Mouse (Mus musculus) layer of hippocampus, postnatal 25 days (tissue): ENCODE measurements around the gene Acvr1. TPM values are rescaled to one million over a fixed set of nuclear protein-coding genes. Genes with fewer than 3 reads are reported as not detected.

Experiments used
- DNase-seq, 2 experiments: peaks; one replicate each; pipeline ENCODE4 v3.0.0; 2022; ENCODE audit warnings: mixed read lengths in 2 of 2, low spot score in 1 of 2; ENCODE audit errors: extremely low spot score in 1 of 2
- total RNA-seq, 2 experiments: library from RNA; stranded (reverse); gene quantifications; 2 replicates each; pipeline ENCODE4 v1.2.3; 2021

Acvr1 gene
- total RNA-seq, 2 experiments from 2014 or later: 43.1 to 48.2 TPM

DNA sequence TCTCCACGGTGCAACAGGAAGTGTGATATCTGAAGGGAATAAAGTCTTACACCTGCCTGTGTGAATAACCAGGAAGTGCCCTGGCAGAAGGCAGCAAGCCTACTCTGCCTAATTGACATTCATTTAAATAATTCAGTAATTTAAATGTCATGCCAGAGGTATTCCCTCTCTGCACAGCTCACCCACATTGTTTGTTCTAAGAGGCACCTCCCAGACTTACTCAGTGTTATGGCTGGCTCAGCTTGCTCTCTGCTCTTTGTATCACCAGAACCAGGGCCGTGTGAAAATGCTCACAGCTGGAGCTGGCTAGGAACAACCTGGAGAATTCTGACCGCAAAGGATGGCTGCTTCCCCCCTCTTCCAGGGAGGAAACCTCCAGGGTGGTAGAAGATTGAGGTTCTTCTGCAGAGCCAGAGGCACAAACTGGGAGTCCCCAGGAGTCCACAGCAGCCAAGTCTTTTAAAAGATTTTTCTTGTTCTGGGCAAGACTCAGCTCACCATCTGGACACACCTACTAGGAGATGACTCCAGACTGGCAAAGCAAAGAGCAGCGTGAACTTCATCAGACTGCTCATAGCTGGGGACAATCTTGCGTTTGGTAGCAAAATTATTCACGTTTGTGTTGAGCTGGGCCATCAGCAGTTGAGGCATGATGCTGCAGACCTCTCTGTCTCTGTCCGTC, 82.5 kb downstream of the Acvr1 start:
- no peak for DNase-seq

DNA sequence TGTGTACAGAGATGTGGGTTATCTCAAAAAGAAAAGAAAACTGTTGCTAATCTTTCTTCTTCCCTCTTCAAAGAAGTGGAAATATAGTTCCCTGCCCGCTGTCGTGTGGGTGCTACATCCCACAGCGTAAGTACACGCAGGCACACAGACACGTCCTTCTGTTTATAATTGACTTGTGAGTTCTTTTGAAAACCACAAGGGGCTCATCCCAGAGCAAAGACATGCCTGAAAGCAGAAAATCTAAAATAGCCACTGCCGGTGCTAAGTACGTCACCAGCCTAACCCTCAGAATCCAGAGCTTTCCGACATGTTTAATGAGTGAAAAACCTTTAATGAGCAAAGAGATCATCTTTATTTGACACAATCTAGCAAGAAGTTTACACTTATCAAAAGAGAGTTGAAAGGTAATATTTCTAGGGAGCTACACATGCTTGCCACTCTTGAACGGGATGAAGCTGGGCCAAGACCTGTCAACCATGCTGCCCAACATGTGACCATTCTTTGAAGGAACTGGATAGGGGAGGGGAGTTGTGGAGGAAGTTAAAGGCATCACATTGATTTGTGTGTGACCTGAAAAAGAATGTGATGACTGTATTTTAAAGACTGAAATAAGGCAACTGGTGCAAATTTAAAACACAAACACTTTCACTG, 85.4 kb downstream of the Acvr1 start:
- DNase-seq: no peak

DNA sequence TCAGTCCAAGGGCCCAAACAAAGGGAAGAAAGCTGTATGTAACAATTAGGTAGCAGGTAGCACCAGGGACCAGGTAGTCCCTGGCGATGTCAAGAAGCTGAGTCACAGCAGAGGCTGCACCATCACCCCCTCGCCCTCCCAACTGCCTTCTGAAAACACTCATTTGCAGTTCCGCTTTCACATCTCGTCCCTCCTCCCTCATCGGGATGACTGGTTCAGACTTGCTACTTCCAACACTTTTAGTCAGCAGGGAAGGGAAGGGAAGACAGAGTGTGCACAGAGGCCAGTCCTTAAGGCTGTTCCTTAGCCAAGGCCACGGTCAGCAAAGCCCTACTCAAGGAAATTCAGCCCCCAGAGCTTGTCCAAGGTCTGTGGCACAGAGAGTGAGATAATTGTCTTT, 86.2 kb downstream of the Acvr1 start:
- no peak for DNase-seq

DNA sequence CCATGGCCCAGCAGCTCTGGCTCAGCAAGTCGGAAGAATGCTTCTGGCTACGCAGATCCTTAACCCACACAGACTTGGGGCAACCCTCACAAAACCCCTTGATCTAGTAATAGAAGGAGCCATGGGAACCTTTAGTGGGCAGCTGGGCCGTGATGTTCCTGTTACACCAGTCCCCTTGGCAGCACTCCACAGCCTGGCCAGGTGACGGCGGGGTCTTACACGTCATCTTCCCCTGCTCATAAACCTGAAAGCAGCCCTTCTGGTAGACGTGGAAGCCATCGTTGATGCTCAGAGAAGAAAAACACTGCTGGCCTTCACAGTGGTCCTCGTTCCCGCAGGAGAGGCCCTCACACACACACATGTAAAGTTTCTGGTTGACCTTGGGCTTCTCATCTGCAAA, 87.4 kb downstream of the Acvr1 start:
- DNase-seq: no peak

- DNase-seq: no peak
Measured at GRCm38 (mm10) chr2:58478144-58478543, 88.8 kb downstream of the Acvr1 start.

DNA sequence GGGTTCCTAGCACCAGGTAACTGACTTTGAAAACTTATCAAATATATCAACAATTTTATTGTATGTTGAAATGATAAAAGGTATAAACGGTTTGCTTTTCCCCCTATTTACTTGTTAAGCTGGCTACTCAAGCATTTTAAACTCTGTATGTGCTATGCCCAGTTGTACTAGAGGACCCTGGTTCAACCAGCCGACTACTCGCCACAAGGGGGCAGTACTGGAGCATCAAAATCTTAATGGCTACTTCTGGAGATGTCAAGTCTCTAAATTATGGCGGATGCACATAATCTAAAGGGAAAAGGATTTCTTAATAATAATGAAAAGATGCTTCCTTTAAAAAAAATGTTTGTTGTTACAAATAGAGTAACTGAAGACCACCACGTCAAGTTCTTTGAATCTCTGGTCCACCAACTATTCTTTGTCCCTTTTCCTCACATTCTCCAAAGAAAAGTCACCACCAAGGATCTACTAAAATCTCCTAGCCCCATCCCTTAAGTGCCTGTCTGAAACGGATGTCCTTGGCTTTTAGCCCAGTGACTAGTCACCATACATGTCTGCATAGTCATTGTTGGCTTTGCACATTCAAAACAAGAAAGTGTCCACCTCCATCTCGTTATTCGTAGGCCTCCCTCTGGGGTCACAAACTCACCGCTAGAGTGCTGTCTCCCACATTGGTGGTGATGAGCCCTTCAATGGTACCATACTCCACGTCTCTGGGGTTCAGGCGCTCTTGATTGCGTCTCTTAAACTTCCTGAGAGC, 89.8 kb downstream of the Acvr1 start:
- DNase-seq: peak; percentile 70 to 92

DNA sequence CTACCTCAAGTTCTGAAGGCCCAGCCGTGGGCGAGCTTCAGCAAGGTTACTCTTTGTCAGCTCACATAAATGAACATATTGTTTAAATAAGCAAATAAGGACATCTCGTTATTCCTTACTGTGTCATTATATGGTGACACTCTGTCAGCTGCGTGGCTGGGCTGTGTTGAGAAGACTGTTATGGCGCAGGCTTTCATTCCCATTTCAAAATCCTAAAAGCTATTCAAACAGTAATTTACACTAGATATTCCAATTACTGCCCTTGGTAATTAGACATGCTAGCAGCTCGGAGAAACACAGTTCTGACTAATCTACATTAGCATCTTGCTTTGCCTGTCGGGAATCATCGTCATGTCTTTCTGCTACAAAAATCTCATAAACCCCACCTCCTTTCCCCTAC, 91.4 kb downstream of the Acvr1 start:
- no peak for DNase-seq

DNA sequence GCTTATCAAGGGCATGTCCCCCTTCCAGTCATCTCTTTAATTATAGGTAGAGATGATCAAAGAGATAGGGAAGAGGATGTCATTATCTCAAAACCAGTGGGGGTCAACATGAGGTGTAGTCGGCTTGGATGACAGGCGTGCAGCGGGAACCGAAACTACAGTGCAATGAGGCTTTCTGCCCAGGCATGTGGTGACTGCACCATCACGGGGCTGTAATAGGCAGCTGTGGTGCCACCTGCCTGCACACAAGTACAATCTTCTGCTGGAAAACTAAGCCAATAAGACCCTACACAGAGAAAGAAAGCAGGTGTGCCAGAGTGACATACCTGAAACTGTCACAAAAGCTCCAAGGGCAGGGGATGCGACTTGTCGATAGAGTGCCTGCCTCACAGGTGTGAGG, 96.7 kb downstream of the Acvr1 start:
- DNase-seq: no peak

- no peak for DNase-seq
Measured at GRCm38 (mm10) chr2:58469816-58470215, 97.1 kb downstream of the Acvr1 start, which contains the start of gene Gm17409. Gm17409 (plus strand) TSS chr2:58470116.

DNA sequence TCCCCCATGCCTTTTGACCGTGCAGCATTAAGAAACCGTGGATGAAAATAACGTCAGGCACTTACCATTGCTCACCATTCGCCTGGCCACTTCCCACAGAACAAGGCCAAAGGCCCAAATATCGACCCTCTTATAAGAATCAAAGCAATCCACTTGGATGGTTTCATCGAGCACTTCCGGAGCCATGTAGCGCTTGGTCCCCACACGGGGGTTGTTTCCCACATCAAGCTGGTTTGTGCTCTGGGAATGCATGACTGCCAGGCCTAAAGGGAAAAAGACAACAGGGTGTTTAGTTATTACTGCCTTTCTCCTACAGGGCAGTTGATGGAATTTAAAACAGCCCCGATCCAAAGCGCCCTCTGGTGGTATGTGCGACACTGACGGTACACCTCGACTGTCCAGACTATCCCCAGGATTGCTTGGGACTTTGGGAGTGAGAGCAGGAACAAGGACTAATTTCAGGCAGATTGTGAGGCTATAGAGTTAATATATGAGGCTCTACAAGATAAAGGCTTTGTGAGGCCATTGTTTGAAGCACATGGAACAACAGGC, 108.1 kb downstream of the Acvr1 start:
- DNase-seq: peak in 1 of 2 experiments; percentile 77

- DNase-seq: no peak
Measured at GRCm38 (mm10) chr2:58457488-58457865, 109.5 kb downstream of the Acvr1 start.

GRCm38 (mm10) chr2:58456843-58457487, 110.0 kb downstream of the Acvr1 start:
- DNase-seq: no peak

DNA sequence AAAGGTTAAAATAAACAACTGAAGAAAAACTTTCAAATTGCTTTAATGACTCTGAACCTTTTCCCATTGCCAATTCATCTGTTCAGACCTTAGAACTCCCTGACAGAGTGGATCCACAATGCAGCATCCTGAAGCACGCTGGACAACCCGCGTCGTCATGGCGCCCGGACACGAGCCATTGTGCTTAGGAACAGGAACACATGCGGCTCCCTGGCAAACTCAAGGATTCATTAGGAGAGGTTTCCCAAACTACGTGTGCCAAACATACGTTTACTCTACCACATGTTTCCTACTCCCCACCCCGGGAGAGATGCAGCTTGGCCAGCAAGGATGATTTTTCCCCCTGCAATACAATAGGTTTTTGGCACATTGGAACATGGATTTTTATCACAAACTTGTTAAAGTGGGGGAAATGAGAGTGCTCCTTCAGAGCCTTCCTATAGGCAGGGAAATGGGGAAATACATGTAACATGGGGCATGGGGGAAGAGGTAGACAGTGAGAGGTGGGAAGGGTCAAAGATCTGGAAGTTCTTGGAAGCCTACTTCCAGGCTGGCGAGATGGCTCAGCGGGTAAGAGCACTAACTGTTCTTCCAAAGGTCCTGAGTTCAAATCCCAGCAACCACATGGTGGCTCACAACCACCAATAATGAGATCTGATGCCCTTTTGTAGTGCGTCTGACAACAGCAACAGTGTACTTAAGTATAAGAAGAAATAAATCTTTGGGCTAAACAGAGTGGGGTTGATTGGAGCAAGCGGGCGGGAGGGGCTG, 112.7 kb downstream of the Acvr1 start:
- DNase-seq: no peak

- no peak for DNase-seq
Measured at GRCm38 (mm10) chr2:58447001-58447400, 120.0 kb downstream of the Acvr1 start.

DNA sequence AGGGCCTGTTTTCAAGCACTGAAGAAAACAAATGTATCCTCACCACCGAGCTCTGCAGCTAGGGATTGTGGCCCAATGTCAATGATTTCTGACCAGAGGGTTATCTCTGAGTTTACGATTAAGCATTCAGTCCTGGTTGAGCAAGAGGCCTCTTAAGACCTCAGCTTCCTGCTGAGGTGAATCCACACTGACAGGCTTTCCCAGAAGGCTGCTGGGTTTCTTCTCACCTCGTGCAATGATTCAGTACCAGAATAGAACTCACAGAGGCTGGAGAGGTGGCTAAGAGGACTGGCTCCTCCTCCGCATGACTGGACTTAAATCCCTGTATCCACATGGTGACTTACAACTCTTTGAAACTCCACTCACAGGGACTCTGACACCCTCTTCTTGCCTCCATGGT, 123.8 kb downstream of the Acvr1 start:
- no peak for DNase-seq

- DNase-seq: no peak
Measured at GRCm38 (mm10) chr2:58436911-58437310, 130.0 kb downstream of the Acvr1 start.

- no peak for DNase-seq
Measured at GRCm38 (mm10) chr2:58435507-58435906, 131.4 kb downstream of the Acvr1 start.

GRCm38 (mm10) chr2:58434438-58434837, 132.5 kb downstream of the Acvr1 start:
- DNase-seq: no peak

- no peak for DNase-seq
Measured at GRCm38 (mm10) chr2:58433317-58433716, 133.6 kb downstream of the Acvr1 start.

DNA sequence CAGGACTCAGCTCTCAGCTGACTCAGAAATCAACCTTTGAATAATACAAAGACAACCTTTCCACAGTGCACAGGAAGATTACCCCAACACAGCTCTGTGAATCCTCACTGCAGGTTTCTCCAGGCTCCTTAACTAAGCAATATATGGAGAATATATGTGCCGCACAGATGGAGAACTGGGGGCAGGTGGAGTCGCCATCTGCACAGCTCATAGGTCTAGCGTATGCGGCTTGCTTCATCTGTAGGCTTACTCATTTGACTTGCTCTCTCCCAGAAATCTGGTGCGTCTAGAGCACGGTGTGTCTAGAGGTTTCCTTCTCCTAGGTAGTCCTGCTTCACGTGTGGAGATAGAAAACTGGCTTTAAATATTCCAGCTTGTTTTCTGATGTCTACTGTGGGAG, 134.7 kb downstream of the Acvr1 start:
- peak in 1 of 2 experiments; percentile 33 for DNase-seq
